Mouse (Mus musculus): Measurements from ENCODE around the gene Gm11992.

- TF ChIP-seq POLR2A (IDR thresholded peaks at IDR 0.05; ENCODE audit: low read depth, low read length) (no peak), CTCF (conservative IDR thresholded peaks at IDR 0.05; ENCODE audit: insufficient read depth, insufficient read length, low read depth, low read length) (no peak)
Measured at GRCm38 (mm10) chr11:9011348-9011747, 37.0 kb upstream of the Gm11992 start.

Measured in kidney, adult 2 months (tissue).